Mouse (Mus musculus) layer of hippocampus, postnatal 25 days (tissue): ENCODE data around the gene Rplp2. TPM values are rescaled to one million over a fixed set of nuclear protein-coding genes. Genes with fewer than 3 reads are reported as not detected.

Experiments
- DNase-seq, 2 experiments: peaks; one replicate each; pipeline ENCODE4 v3.0.0; 2022; ENCODE audit warnings: mixed read lengths in 2 of 2, low spot score in 1 of 2; ENCODE audit errors: extremely low spot score in 1 of 2
- total RNA-seq, 2 experiments: library from RNA; stranded (reverse); gene quantifications; 2 replicates each; pipeline ENCODE4 v1.2.3; 2021

The Rplp2 gene
- total RNA-seq, 2 experiments from 2014 or later, result 526 to 589 TPM

DNA sequence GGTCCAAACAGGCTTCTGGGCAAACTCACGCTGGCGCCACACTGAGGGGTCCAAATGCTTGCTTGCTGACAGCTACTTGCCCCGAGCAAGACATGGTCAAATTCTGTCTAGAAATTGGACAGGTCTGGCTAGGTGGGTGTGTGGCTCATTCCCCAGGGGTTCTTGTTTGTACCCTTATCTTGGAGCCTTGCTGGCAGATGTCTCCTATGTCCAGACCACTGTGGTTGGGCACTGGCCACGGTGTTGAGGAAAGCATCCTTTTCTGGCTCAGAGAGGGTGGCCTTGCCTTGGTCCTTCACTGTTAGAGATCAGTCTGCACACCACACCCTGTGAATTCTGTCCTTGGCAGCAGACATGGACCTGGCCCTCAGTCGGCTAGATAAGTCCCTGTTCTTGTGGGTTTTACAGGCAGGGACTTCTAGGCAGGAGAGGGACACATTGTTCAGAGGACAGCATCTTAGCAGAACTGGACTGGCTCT lies 31.1 kb downstream of the Rplp2 start:
- DNase-seq, result no peak

DNA sequence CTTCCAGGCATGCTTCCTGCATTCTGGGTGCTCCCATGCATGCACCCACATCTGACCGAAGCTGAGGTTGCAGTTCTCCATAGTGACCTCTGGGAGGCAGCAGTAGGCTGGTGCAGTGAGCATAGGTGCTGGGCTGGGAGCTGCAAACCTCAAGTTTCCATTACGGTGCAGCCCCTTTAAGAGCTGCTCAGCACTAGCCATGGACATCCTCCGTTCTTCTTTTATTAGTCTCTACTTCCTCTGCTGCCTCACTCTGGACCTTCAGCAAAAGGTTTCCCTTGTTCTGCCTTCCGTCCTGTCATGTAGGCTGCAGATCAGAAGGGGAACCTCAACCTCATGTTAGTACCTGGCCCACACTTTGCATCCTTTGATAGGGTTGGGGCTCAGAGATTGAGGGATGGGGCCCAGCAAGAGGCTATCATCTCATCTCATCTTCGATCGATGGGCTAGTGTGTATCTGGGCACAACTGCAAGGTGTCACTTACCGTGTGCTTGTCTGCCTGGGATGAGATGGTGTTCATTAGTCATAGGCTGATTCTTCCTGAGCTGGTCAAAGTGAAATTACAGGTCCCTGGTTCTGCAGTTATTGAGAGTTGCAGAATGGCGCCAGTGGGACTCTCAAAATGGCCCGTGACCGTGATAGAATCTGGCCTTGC lies 33.8 kb downstream of the Rplp2 start:
- peak in 1 of 2 experiments; percentile 56 for DNase-seq

DNA sequence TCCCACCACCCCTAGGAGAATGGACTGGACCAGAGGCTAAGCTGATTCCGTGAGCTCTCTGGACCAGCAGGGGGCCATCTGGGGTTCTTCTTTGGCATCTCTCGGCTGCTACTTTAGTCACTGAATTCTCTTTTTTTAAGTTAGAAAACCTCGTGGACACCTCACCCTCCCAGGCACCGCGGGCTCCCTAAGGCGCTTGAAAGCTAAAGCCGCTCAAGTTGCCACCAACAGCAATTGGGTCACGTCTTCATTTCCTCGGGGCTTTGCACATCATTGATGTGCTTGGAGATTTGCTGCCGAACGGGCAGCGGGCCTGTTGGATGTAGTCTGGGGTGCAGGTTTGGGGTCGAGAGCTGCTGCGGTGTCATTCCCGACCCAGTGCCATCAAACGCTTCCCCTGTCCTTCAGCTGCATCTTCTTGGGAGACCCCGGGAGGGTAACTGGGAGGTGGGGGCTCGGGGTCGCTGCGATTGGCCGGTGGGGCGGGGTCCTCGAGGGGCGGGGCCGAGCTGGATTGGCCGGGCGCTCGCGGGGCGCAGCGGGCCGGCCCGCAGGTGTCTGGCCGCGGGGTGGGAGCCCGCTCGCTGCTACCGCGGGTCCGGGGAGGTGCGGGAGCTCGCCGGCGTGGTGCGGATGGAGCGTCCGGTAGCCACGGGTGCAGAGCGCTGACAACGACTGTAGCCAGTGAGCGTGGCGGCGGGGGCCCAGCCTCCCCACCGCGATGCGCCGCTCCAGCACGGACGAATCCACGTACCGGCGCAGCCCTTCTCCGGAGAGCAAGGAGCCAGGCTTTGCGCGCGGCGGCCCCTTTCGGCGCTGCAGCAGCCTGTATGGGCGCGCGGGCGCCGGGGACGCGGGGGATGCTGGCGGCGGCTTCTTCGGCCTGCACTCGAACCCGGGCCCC lies 34.6 kb downstream of the Rplp2 start:
- DNase-seq, result no peak

GRCm38 (mm10) chr7:141482531-141483024 lies 35.4 kb downstream of the Rplp2 start:
- DNase-seq, result no peak

DNA sequence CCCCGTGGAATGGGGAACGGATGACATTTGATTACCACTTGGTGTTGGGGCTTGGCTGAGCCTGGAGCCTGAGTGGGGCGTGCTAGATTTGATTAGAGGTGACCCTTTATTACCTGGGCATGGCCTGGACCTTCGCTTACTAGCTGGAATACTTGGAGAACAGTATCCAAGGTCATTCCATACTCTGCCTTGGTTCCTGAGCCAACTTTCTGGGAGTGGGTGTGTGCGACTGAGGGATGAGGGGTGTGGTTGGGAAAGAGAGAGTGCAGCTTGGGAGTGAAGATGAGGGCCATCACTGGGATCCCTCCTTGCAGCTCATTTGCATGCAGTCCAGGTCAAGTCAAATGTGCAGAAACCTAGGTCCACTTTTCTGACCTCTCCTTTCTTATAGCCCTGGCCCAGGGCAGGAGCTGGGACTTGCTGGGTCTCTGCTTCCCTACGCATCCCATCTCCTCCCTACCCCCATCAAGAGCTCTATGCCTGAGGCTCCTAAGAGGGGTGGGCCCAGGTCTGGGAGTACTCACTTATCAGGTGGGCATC lies 36.0 kb downstream of the Rplp2 start:
- DNase-seq, result no peak

DNA sequence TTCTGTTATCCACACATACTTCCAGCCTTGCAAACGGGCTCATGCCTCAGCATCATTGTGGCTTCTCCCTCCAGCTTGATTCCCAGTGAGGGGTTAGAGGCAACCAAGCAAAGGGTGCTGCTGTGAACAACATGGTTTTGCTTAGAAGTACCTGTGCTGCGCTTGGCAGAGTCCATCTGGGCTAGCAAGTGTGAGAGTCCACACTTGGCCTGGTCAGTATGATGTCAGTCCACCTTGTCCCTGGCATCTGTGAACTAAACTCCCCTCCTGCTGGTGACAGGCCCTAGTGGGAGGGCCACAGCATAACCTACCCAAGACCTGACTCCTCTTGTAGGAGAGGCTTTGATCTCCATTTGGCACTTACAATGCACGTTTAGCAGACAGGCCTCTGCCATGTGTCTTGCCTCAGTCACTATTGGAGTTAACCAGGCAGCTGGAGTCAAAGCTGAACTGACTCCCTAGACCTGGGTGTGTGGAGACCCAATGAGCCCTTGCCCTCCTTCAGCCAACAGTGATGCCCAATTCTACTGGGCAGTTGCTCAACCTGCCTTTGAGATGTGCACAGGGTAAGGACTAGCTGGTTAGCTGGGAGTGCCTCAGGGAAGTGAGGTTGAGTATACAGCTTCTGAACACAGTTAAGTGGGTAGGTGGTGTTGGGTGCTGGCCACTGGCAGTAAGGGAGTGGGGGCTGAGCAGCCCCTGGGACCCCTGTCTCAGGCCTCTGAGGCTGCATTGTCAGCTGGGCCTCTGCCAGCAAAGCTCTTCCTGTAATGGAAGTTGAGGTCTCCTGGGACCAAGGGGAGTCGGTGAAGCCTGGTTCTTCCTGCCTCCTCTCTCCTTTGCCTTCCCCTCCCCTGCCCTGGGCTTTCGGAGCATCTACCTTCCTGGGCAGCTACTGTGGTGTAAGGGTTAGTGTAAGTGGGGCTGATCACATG lies 37.3 kb downstream of the Rplp2 start:
- no peak for DNase-seq

DNA sequence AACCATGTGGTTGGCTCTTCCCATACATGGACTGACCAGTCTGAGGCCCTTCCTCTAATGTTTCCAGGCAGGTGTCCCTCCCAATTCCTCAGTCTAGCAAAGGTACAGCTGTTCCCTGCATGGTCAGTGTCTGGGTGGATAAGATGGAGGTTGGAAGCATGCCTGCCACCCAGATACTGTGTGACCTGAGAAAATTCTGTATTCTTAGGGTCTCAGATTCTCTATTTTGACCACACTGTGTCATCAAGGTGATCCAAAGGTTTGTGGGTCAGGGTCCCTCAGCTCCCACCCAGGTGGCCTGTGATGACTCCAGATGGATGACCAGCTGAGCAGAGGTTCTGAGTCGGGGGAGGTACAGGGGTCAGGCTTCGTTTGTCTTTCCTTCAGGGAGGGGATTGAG lies 38.0 kb downstream of the Rplp2 start:
- DNase-seq, result no peak

DNA sequence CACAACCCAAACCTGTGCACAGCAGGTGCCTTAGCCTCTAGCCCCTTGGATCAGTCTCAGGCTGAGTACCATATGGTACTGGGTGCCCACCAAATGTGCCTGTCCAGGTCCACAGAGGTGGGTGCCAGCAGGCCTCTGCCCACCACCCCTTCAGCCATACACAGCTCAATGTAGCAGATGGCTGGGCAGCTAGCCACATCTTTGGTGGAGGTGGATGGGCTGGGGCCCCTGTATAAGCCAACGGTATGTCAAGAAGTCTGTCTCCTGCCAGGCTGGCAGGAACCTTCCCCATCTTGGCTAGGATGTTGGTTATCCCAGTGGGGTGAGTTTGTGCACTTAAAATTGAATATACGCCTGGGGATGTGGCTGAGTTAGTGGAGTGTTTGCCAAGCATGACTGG lies 38.4 kb downstream of the Rplp2 start:
- no peak for DNase-seq

DNA sequence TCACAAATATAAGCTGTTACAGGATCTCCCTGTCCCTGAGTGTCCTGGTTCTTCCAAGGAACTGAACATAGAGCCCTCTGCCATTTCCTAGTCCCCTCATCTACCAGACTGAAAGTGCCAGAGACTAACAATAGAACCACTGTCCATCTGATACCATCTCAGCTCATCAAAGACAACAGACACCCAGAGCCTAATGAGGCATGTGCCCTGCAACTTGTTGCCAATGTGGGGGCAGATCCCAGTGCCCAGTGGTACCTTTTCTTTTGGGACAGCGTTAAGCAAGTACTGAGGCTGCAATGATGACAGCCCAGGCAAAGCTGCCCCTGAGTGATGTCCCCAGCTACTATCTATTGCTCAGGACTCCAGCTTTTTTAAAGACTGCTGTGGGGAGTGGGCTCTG lies 39.1 kb downstream of the Rplp2 start:
- no peak for DNase-seq

DNA sequence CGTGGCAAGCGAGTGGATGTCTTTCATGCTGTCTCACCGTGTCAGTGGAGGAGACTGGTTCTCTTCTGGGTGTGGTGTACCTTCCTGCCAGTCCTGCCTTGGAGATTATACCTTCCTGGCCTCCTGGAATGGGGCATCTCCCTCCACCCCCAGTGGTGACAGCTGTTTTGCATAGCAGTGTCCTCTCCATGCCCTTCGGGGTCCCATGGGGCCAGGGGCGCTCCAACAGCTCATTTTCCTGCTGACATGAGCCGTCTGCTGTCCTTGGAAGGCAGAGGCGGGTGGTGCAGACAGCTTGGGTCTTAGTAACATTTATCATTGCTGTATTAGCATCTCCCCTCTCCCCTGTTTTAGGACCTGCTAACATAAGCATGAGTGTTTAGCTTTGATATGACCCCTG lies 40.0 kb downstream of the Rplp2 start:
- no peak for DNase-seq

DNA sequence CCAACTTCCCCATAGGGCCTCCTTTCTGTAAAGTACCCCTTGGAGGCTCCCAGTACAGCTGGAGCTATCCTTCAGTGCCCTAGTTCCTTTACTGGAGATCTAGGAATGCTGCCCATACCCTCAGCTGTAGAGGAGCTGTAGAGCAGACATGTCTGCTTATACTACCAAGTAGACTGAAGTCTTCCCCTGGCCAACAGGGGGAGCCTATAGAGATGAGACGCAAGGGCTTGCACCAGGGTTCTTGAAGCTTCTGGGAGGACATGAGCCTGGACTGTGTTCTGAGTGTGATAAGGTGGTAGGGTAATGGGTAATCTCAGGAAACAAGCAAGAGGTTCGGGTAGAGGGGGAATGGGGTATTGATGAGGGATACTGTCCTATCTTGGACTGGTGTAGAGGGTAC lies 44.0 kb downstream of the Rplp2 start:
- DNase-seq, result no peak

DNA sequence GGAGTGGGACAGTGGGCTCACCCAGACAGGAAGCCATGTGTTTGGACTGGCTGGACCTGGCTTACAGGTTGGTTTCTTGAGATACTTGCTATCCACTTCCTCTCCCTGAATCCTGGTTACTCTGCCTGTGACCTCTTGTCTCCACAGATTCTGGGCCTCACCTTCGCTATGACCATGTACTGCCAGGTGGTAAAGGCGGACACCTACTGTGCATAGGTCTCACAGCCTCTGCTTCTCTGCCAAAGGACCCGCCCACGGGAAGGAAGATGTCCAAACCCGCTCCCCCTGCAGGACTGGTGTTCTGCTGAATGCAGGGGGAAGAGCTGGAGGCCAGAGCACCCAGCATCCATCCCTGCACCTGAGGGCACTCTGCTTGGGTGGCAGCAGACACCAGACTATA lies 45.6 kb downstream of the Rplp2 start:
- DNase-seq, result no peak

DNA sequence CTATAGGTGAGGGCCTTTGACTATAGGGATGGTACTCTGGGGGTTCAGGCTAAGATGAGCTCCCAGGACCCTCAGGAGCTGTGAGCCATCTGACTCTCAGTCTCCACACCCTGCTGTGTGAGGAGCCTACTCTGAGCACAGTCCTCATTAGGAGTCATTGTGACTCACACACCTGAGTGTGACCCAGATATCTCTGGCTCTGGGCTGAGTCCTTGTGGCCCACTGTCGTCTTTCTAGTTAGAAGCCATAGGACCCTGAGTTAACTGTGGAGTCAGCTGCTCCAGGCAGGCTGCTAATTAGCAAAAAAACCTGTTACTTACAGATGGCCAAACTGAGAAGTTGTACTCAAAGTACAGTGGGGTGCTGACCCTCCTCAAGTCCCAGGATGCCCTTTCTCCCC lies 46.6 kb downstream of the Rplp2 start:
- no peak for DNase-seq

- DNase-seq, result no peak
Measured at GRCm38 (mm10) chr7:141495379-141495778, 48.2 kb downstream of the Rplp2 start.

DNA sequence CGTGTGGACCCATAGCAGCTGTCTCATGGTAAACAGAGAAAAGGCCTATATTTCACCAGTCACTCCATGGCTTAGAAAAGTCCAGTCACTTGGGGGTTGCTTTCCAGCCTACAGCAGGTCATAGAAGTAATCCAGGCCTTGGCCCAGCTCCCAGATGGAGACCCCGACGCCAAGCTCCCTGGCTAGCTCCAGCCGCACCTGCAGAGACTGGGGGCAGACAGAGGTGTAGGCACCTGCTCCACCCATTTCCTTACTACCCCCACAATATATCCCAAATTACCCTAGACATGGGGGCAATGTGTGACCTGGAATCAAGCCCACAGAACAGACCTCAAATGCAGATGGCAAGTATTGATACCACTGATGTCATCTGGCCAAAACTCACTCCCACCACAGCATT lies 48.8 kb downstream of the Rplp2 start:
- DNase-seq, result no peak

GRCm38 (mm10) chr7:141497600-141497999 lies 50.4 kb downstream of the Rplp2 start:
- DNase-seq, result no peak
